Mouse (Mus musculus): ENCODE data around the gene Sptbn4. TPM values are rescaled to one million over a fixed set of nuclear protein-coding genes. Genes with fewer than 3 reads are reported as not detected.
A peak's percentile ranks its signal among the peaks of the same experiment; 100 is the strongest.
"Not testable (repeated sequence)": the region's sequence is repeated elsewhere in the genome, so short reads cannot be mapped to it uniquely, and the experiment has no call there.

Gene Sptbn4
- not detected in 3 replicates for total RNA-seq (2017)

- ATAC-seq (replicated peaks; ENCODE audit: insufficient number of reproducible peaks, low FRiP score, low TSS enrichment, poor library complexity, severe bottlenecking): peak; percentile 90
These were observed at the start of gene Sptbn4, which contains the start of gene Blvrb for GRCm38 (mm10) chr7:27447419-27448286. Gene Sptbn4 (minus strand): TSS chr7:27447686. Gene Blvrb (plus strand): TSS chr7:27447978.

- ATAC-seq (replicated peaks; ENCODE audit: insufficient number of reproducible peaks, low FRiP score, low TSS enrichment, poor library complexity, severe bottlenecking): not testable (repeated sequence)
These were observed 47.3 kb upstream of the Sptbn4 start for GRCm38 (mm10) chr7:27494659-27495367.

- ATAC-seq (replicated peaks; ENCODE audit: insufficient number of reproducible peaks, low FRiP score, low TSS enrichment, poor library complexity, severe bottlenecking): no peak
These were observed 46.0 kb upstream of the Sptbn4 start for GRCm38 (mm10) chr7:27493450-27493849.

- ATAC-seq (replicated peaks; ENCODE audit: insufficient number of reproducible peaks, low FRiP score, low TSS enrichment, poor library complexity, severe bottlenecking): no peak
These were observed 45.5 kb upstream of the Sptbn4 start for GRCm38 (mm10) chr7:27493022-27493421.

- ATAC-seq (replicated peaks; ENCODE audit: insufficient number of reproducible peaks, low FRiP score, low TSS enrichment, poor library complexity, severe bottlenecking): no peak
These were observed 44.4 kb upstream of the Sptbn4 start for GRCm38 (mm10) chr7:27491856-27492255.

GRCm38 (mm10) chr7:27490543-27491329 is 43.2 kb upstream of the Sptbn4 start:
- ATAC-seq (replicated peaks; ENCODE audit: insufficient number of reproducible peaks, low FRiP score, low TSS enrichment, poor library complexity, severe bottlenecking): peak; percentile 70

- ATAC-seq (replicated peaks; ENCODE audit: insufficient number of reproducible peaks, low FRiP score, low TSS enrichment, poor library complexity, severe bottlenecking): no peak
These were observed 42.7 kb upstream of the Sptbn4 start for GRCm38 (mm10) chr7:27490227-27490542.

GRCm38 (mm10) chr7:27489270-27489869 is 41.9 kb upstream of the Sptbn4 start:
- ATAC-seq (replicated peaks; ENCODE audit: insufficient number of reproducible peaks, low FRiP score, low TSS enrichment, poor library complexity, severe bottlenecking): no peak

- ATAC-seq (replicated peaks; ENCODE audit: insufficient number of reproducible peaks, low FRiP score, low TSS enrichment, poor library complexity, severe bottlenecking): no peak
These were observed 40.3 kb upstream of the Sptbn4 start for GRCm38 (mm10) chr7:27487740-27488268.

- ATAC-seq (replicated peaks; ENCODE audit: insufficient number of reproducible peaks, low FRiP score, low TSS enrichment, poor library complexity, severe bottlenecking): peak; percentile 87
These were observed 39.5 kb upstream of the Sptbn4 start, which contains the start of gene Sertad1 for GRCm38 (mm10) chr7:27486770-27487697. Gene Sertad1 (plus strand): TSS chr7:27486910.

GRCm38 (mm10) chr7:27486102-27486769 is 38.8 kb upstream of the Sptbn4 start:
- ATAC-seq (replicated peaks; ENCODE audit: insufficient number of reproducible peaks, low FRiP score, low TSS enrichment, poor library complexity, severe bottlenecking): no peak

GRCm38 (mm10) chr7:27483860-27484259 is 36.4 kb upstream of the Sptbn4 start:
- ATAC-seq (replicated peaks; ENCODE audit: insufficient number of reproducible peaks, low FRiP score, low TSS enrichment, poor library complexity, severe bottlenecking): no peak

GRCm38 (mm10) chr7:27481627-27481969 is 34.1 kb upstream of the Sptbn4 start:
- ATAC-seq (replicated peaks; ENCODE audit: insufficient number of reproducible peaks, low FRiP score, low TSS enrichment, poor library complexity, severe bottlenecking): peak; percentile 81

- ATAC-seq (replicated peaks; ENCODE audit: insufficient number of reproducible peaks, low FRiP score, low TSS enrichment, poor library complexity, severe bottlenecking): no peak
These were observed 33.6 kb upstream of the Sptbn4 start for GRCm38 (mm10) chr7:27480927-27481626.

- ATAC-seq (replicated peaks; ENCODE audit: insufficient number of reproducible peaks, low FRiP score, low TSS enrichment, poor library complexity, severe bottlenecking): no peak
These were observed 33.0 kb upstream of the Sptbn4 start for GRCm38 (mm10) chr7:27480506-27480905.

GRCm38 (mm10) chr7:27479750-27480149 is 32.3 kb upstream of the Sptbn4 start:
- ATAC-seq (replicated peaks; ENCODE audit: insufficient number of reproducible peaks, low FRiP score, low TSS enrichment, poor library complexity, severe bottlenecking): no peak

- no peak for ATAC-seq (replicated peaks; ENCODE audit: insufficient number of reproducible peaks, low FRiP score, low TSS enrichment, poor library complexity, severe bottlenecking)
These were observed 31.1 kb upstream of the Sptbn4 start for GRCm38 (mm10) chr7:27478561-27478960.
